Mouse (Mus musculus) myocyte (in vitro differentiated cells): ENCODE data around the gene Trim62.

Experiments used
- E2F4 ChIP-seq: IDR thresholded peaks from one replicate; pipeline ENCODE4 v1.6.1; 2011; ENCODE audit warnings: mild to moderate bottlenecking, control low read depth, moderate library complexity; ENCODE audit not compliant: insufficient read depth
- MAX ChIP-seq: IDR thresholded peaks from one replicate; pipeline ENCODE4 v1.6.1; 2011; ENCODE audit warnings: low read depth, mild to moderate bottlenecking, control low read depth
- MYOD1 ChIP-seq, 3 experiments: IDR thresholded peaks; one replicate each; pipeline ENCODE4 v1.6.1; 2011; ENCODE audit warnings: control low read depth in 2 of 3, low read depth in 2 of 3, mild to moderate bottlenecking in 2 of 3, moderate library complexity in 1 of 3; ENCODE audit not compliant: insufficient read length in 2 of 3, control insufficient read depth in 1 of 3
- POLR2A ChIP-seq: IDR thresholded peaks from one replicate; pipeline ENCODE4 v1.6.1; 2011; ENCODE audit warnings: low read depth, mild to moderate bottlenecking, control low read depth, moderate library complexity; ENCODE audit not compliant: insufficient read length
- SRF ChIP-seq: IDR thresholded peaks from one replicate; pipeline ENCODE4 v1.6.1; 2011; ENCODE audit warnings: low read depth; ENCODE audit not compliant: control insufficient read depth, insufficient read length
- TCF12 ChIP-seq: IDR thresholded peaks from one replicate; pipeline ENCODE4 v1.6.1; 2011; ENCODE audit warnings: mild to moderate bottlenecking, control low read depth; ENCODE audit not compliant: poor library complexity, insufficient read depth, severe bottlenecking
- TCF3 ChIP-seq: IDR thresholded peaks from one replicate; pipeline ENCODE4 v1.6.1; 2011; ENCODE audit warnings: low read depth, control low read depth; ENCODE audit not compliant: insufficient read length
- USF1 ChIP-seq: IDR thresholded peaks from one replicate; pipeline ENCODE4 v1.6.1; 2011; ENCODE audit warnings: low read depth, mild to moderate bottlenecking, control low read depth, moderate library complexity

- TF ChIP-seq POLR2A (no peak), USF1 (no peak), E2F4 (no peak), TCF3 (no peak), SRF (no peak), TCF12 (no peak), MAX (no peak), MYOD1 (IDR thresholded peaks at IDR 0.05; ENCODE audit: control insufficient read depth in 1 of 3, insufficient read length in 2 of 3, low read depth in 2 of 3) (no peak)
These were observed 27.1 kb downstream of the Trim62 start for GRCm38 (mm10) chr4:128910276-128911063.
